Comparison of ENCODE assay signal across 10 mouse cellular contexts in genomic region chr12:40085731-40086322, GRCm38 (mm10). TPM values are rescaled to one million over a fixed set of nuclear protein-coding genes. Genes with fewer than 3 reads are reported as not detected.
DNase-seq lines count a peak whose midpoint lies in the region; ATAC-seq and TF ChIP-seq lines count a peak whose summit lies in the region.
"Had no signal": no experiment of that assay in that cellular context is flagged by ENCODE, and none has a peak within 500 bp of the region (broad histone marks: within the 10 kb centered on the region; RNA-seq: fewer than 3 reads in every experiment).

No protein-coding gene starts in this region.

- no peaks in the 10 kb centered on the region for H3K27me3 ChIP-seq in midbrain, embryonic 16.5 days (ENCODE audit: control insufficient read depth, insufficient read depth, low read depth, low read length)
- no peaks in the 10 kb centered on the region for H3K27me3 ChIP-seq in thymus, adult 2 months (ENCODE audit: control insufficient read depth, insufficient read depth, low read length)
- H3K27me3 ChIP-seq: forebrain, embryonic 12.5 days had no signal

- no peak for TF ChIP-seq POLR2A in thymus, adult 2 months (IDR thresholded peaks at IDR 0.05; ENCODE audit: control insufficient read depth, extremely low read depth, insufficient read depth, low read length, poor library complexity)

- no peaks in the 10 kb centered on the region for H3K9me3 ChIP-seq in midbrain, embryonic 16.5 days (replicated peaks; ENCODE audit: control insufficient read depth, low read length, poor library complexity, severe bottlenecking)
- H3K9me3 ChIP-seq: forebrain, embryonic 12.5 days; hindbrain, embryonic 10.5 days had no signal

- peak; percentile 81 for ATAC-seq in midbrain, embryonic 16.5 days
- no peak for ATAC-seq in CD4-positive, CD25-positive, alpha-beta regulatory T cell, adult 4 months

- peak; percentile 79 for DNase-seq in brain, adult 2 months (ENCODE audit: low read depth, low spot score)
- DNase-seq in brain, embryonic 18.5 days (ENCODE audit: low read depth, low spot score) = peak; percentile 2
- DNase-seq in layer of hippocampus, postnatal 14 days (ENCODE audit: low spot score in 2 of 2) = peak; percentile 34 to 70
- no peak for DNase-seq in thymus, adult 2 months
- DNase-seq in cerebellum, adult 8-10 months = no peak
- DNase-seq: lung, adult 2 months had no signal

- no peak for TF ChIP-seq CTCF in thymus, adult 2 months (IDR thresholded peaks at IDR 0.05; ENCODE audit: borderline replicate concordance, control insufficient read depth, extremely low read depth, insufficient read depth, low read length, poor library complexity)

- H3K4me1 ChIP-seq in midbrain, embryonic 16.5 days (ENCODE audit: control insufficient read depth, insufficient read depth, low read length) = no peaks in the 10 kb centered on the region
- H3K4me1 ChIP-seq in thymus, adult 2 months (replicated peaks; ENCODE audit: control insufficient read depth, insufficient read depth, low read length) = peaks cover 13% of the 10 kb centered on the region
- H3K4me1 ChIP-seq: hindbrain, embryonic 10.5 days had no signal

- no peaks in the 10 kb centered on the region for H3K36me3 ChIP-seq in midbrain, embryonic 16.5 days (ENCODE audit: control insufficient read depth, insufficient read depth, low read length)
- no peaks in the 10 kb centered on the region for H3K36me3 ChIP-seq in thymus, adult 2 months (ENCODE audit: control insufficient read depth, insufficient read depth, low read length)
- H3K36me3 ChIP-seq: forebrain, embryonic 12.5 days; hindbrain, embryonic 10.5 days had no signal

- no peak overlapping the region for H3K4me3 ChIP-seq in midbrain, embryonic 16.5 days (ENCODE audit: low read depth, low read length)
- no peak overlapping the region for H3K4me3 ChIP-seq in thymus, adult 2 months (ENCODE audit: control insufficient read depth, insufficient read depth, low read length)
- H3K4me3 ChIP-seq: forebrain, embryonic 12.5 days; hindbrain, embryonic 10.5 days had no signal

- 38% methylated on average over 5 of the region's 5 CpGs for WGBS in midbrain, embryonic 16.5 days
- WGBS in thymus, adult 2 months = 95% methylated on average over 5 of the region's 5 CpGs

- H3K4me2 ChIP-seq in midbrain, embryonic 16.5 days (ENCODE audit: low read length) = no peak overlapping the region
- H3K4me2 ChIP-seq: forebrain, embryonic 12.5 days had no signal

- no peak overlapping the region for H3K27ac ChIP-seq in midbrain, embryonic 16.5 days (ENCODE audit: low read length)
- H3K27ac ChIP-seq in thymus, adult 2 months (ENCODE audit: control insufficient read depth, insufficient read depth, low read length) = no peak overlapping the region
- H3K27ac ChIP-seq: forebrain, embryonic 12.5 days; hindbrain, embryonic 10.5 days had no signal

- H3K9ac ChIP-seq in midbrain, embryonic 16.5 days (ENCODE audit: low read depth, low read length) = no peak overlapping the region
- H3K9ac ChIP-seq: forebrain, embryonic 12.5 days had no signal

RNA-seq across cellular contexts. Expression of gene Arl4a, which starts 48.0 kb away (rescaled TPM):
- 10 to 100 TPM; 37.3 to 37.5 TPM for total RNA-seq in layer of hippocampus, postnatal 14 days (2021)
- 120 and 134 TPM in 2 replicates for polyA plus RNA-seq in midbrain, embryonic 16.5 days (2015; fragmentation: Nextera tagmentation; extraction: Ambion mirVana)
- 5.6 and 6.5 TPM in 2 replicates for polyA plus RNA-seq in thymus, adult 2 months (2012; rRNA removed)
- polyA plus RNA-seq in CD4-positive, CD25-positive, alpha-beta regulatory T cell, adult 4 months (2017; shearing (Covaris generic)) = 10 to 100 TPM; 89.4 to 99.4 TPM

RNA-seq across cellular contexts. Expression of gene Scin, which starts 48.2 kb away (rescaled TPM):
- 1 to 10 TPM; 1.3 to 1.4 TPM for total RNA-seq in layer of hippocampus, postnatal 14 days (2021)
- polyA plus RNA-seq in midbrain, embryonic 16.5 days (2015; fragmentation: Nextera tagmentation; extraction: Ambion mirVana) = not detected in 2 replicates
- polyA plus RNA-seq in thymus, adult 2 months (2012; rRNA removed) = 7.9 and 10.0 TPM in 2 replicates
- polyA plus RNA-seq in CD4-positive, CD25-positive, alpha-beta regulatory T cell, adult 4 months (2017; shearing (Covaris generic)) = 1 to 10 TPM; 1.0 to 4.1 TPM

Comparison
In these comparisons a context has a peak if more than half of its experiments do, and no peak if none do; other contexts are left out.
1. DNase-seq: peak in brain, adult 2 months (single experiment), brain, embryonic 18.5 days (single experiment) and layer of hippocampus, postnatal 14 days (2 of 2); none in thymus, adult 2 months (single experiment) and cerebellum, adult 8-10 months (single experiment).
2. RNA of gene Arl4a, which starts 48.0 kb away (polyA plus RNA-seq): 120 to 134 TPM in midbrain, embryonic 16.5 days and 89.4 to 99.4 TPM in CD4-positive, CD25-positive, alpha-beta regulatory T cell, adult 4 months; 5.6 to 6.5 TPM in thymus, adult 2 months; every median in the first group is over 10 times any median in the second.